Mouse (Mus musculus) c-Kit-positive CD71-positive TER-119-positive erythroid progenitor cells, embryonic 14.5 days (primary cell): ENCODE results near the gene Rtbdn.
A peak's percentile ranks its signal among the peaks of the same experiment; 100 is the strongest.
"Not testable (repeated sequence)": the region's sequence is repeated elsewhere in the genome, so short reads cannot be mapped to it uniquely, and the experiment has no call there.

Experiments
- DNase-seq: peaks from one replicate; pipeline ENCODE4 v3.0.0-alpha.2; 2013; ENCODE audit warnings: low spot score

Rtbdn gene

GRCm38 (mm10) chr8:84946528-84947240 is at the start of gene Rtbdn:
Gene Rtbdn (plus strand): TSS chr8:84946991.
- DNase-seq: no peak

DNA sequence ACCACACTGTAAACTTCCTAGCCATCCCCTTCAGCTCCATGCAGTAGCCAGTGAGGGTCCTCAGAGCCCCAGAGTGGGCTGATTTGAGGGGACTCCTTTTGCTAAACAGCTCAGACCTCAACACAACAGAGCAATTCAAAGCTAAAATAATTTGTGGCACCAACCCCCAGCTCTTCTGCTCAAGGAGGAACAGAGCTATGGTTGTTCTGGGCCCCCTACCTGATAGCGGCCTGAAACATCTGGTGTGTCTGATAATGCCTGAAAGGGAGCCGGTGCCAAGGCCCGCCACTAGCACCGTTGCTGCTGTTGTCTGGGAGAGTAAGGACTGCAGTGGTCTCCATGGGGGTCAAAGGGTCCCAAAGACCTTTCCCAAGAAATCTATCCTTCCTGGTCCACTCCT is 45.7 kb upstream of the Rtbdn start:
- peak; percentile 87 for DNase-seq

DNA sequence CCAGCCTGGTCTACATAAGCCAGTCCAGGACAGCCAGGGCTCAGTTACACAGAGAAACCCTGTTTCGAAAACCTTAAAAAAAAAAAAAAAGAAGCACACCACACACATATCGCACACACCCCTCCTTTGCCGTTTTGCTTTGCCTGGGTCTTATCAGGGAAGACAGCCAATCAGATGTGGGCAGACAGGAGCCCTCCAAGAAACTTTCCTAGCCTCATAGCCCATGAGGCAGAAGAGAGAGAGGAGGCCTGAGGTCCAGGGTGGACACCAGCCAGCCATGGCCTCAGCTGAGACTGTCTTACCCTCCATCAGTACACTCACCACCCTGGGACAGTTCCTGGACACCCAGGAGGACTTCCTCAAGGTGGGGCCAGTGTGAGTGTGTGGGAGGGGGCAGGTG is 45.0 kb upstream of the Rtbdn start, which contains the start of gene Klf1:
Klf1 (plus strand) TSS at position 177 of the 400 bp plus-strand sequence.
- peak; percentile 89 for DNase-seq

DNA sequence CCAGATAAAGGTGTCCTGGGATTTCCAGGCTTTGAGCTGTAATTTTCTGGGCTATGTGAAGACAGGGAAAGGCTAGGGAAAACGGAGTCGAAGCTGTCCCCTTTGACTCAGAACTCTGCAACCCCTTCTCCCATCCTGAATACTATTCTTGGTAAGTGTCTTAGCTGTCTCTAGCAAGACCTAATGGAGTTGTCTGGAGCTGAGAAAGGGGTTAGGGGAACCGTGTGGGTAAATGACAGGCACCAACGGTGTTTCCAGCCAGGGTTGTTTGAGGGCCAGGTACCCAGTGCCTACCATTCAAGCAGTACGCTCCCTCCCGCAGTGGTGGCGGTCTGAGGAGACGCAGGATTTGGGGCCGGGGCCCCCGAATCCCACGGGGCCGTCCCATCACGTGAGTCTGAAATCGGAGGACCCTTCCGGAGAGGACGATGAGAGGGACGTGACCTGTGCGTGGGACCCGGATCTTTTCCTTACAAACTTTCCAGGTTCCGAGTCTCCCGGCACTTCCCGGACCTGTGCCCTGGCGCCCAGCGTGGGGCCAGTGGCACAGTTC is 44.3 kb upstream of the Rtbdn start:
- no peak for DNase-seq

GRCm38 (mm10) chr8:84902920-84903661 is 43.7 kb upstream of the Rtbdn start:
- DNase-seq: peak; percentile 81

DNA sequence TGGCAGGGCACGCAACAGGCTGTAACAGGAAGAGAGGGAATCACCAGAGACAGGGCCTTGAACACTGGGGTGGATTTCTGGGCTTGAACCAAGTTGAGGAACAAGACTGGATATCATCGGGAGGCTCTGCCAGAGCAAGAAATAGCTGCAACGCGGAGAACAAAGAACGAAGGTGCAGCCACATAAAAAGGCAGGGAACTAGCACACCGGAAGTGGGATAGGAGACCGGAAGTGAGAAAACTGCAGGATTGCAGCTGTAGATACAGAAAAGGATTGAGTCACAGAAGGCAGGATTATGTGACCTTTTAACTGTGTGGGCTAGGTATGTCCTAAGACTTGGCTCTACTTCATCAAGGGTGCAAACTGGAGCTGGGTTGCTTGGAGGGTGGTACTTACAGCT is 42.4 kb upstream of the Rtbdn start:
- DNase-seq: no peak

DNA sequence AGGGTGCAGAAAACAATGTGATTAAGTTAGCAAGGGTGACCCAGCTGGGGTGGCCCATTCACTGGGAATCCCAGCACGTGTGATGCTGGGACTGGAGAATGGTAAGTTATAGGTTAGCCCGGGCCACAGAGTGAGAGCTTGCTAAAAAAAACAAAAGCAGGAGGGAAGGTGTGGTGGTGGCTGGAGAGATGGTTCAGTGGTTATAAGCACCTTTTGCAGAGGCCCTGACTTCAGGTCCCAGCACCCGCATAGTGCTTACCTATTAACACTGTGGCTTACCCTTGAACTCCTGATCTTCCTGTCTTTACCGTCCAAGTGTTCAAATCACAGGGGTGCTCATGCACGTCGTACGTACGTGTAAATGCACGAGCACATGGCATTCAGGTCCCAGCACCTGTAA is 39.8 kb upstream of the Rtbdn start:
- no peak for DNase-seq

GRCm38 (mm10) chr8:84907493-84907892 is 39.3 kb upstream of the Rtbdn start:
- no peak for DNase-seq

- not testable (repeated sequence) for DNase-seq
Measured at GRCm38 (mm10) chr8:84907979-84908378, 38.8 kb upstream of the Rtbdn start.

DNA sequence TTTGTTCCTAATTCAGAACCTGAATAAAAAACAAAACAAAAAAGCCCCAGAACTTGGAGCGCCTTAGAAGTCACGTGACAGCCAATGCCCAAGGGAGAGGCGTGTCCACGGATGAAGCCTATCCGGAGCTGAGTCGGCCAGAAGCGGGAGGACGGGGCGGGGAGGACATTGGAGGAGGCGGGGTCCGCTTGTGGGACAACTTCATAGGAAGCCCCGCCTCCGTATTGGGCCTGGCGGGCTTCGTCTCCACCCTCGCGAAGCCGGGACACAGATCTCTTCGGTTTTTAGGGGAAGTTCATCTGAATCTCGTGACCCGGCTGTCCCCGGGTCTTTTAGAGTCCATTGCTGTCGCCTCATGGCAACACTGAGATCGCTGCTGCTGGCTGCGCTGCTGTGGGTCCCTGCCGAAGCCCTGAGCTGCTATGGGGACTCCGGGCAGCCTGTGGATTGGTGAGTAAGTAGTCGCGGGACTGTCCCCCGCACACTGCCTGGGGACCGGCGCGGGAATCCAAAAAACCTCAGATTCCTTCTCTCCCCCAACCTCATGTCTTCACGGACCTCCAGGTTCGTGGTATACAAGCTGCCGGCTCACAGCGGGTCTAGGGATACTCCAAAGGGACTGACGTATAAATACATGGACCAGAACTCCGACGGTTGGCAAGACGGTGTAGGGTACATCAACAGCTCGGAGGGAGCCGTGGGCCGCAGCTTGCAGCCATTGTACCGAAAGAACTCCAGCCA is 38.2 kb upstream of the Rtbdn start, which contains the start of gene Dnase2a:
Dnase2a (plus strand) TSS at position 140 of the 741 bp plus-strand sequence.
- peak; percentile 98 for DNase-seq

GRCm38 (mm10) chr8:84909162-84909767 is 37.5 kb upstream of the Rtbdn start:
- DNase-seq: no peak

- peak; percentile 68 for DNase-seq
Measured at GRCm38 (mm10) chr8:84909949-84910348, 36.8 kb upstream of the Rtbdn start.

GRCm38 (mm10) chr8:84910551-84910950 is 36.2 kb upstream of the Rtbdn start:
- DNase-seq: no peak

- no peak for DNase-seq
Measured at GRCm38 (mm10) chr8:84911854-84912253, 34.9 kb upstream of the Rtbdn start.

DNA sequence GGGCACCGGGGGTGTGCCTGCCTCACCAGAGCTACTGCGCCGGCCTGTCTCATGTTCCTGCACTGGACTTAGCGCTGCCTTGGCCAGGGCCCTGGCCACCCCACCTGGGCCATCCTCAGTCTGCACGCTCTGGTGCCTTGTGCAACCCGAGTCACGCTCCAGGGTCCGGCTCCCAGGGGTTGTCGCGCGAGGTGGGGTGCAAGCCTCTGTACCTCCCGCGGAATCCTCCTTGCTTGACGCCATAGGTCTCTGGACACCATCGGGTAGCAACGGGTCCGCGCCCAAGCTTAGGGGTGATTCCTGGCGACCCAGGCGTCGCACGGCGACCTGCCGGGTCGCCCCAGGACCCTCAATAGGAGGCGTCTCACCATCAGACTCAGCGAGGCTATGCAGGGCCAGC is 34.4 kb upstream of the Rtbdn start:
- no peak for DNase-seq

- DNase-seq: peak; percentile 87
Measured at GRCm38 (mm10) chr8:84912895-84913501, 33.8 kb upstream of the Rtbdn start.

DNA sequence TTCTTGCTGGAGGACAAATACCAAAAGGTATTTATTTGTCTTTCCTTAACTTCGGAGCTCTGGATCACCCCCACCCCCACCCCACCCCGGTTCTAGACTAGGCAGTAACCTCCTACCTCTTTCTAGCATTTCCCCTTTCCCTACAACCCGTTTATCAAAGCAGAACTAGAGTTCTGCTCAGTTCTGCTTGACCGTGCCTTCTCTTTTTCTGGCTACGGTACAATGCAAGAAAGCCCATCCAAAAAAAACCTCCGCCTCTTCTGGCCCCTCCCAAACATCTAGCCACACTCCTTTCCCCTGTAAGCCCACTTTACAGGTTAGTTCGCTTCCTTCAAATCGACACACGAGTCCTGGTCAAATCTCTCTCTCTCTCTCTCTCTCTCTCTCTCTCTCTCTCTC is 33.3 kb upstream of the Rtbdn start:
- no peak for DNase-seq

DNA sequence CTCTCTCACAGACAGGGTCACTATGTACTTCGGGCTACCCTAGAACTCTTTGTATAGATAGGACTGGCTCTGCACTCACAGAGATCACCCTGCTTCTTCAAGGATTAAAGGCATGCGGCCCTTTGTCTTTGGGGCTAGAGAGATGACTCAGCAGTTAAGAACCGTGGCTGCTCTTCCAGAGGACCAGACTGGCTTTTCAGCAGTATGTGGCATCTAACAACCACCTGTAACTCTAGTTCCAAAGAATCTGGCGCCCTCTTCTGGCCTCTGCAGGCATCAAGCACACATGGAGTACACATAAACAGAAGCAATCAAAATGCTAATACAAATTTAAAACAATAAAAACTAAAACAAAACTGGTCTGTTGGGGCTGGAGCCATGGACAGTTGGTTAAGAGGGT is 32.8 kb upstream of the Rtbdn start:
- DNase-seq: peak; percentile 85

- no peak for DNase-seq
Measured at GRCm38 (mm10) chr8:84915269-84915668, 31.5 kb upstream of the Rtbdn start.

DNA sequence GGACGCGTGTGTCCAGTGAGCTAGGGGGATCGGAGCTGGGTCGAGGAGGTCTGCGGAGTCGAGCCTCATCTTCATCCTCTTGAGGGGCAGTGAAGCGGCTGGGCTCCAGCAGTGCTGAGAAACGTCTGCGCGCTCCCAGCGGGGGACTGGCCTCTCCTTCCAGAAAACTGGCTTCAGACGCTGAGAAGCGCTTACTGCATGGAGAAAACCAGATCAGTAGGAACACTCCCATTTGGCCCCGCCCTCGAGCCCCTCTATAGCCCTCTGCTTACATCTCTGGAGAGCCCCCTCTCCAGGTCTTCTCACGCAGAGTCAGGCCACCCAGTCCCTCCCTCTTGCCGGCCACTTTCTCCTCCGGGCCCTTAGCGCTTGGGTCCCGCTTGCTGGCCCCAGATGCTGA is 29.0 kb upstream of the Rtbdn start:
- no peak for DNase-seq

- DNase-seq: no peak
Measured at GRCm38 (mm10) chr8:84918646-84919045, 28.1 kb upstream of the Rtbdn start.

DNA sequence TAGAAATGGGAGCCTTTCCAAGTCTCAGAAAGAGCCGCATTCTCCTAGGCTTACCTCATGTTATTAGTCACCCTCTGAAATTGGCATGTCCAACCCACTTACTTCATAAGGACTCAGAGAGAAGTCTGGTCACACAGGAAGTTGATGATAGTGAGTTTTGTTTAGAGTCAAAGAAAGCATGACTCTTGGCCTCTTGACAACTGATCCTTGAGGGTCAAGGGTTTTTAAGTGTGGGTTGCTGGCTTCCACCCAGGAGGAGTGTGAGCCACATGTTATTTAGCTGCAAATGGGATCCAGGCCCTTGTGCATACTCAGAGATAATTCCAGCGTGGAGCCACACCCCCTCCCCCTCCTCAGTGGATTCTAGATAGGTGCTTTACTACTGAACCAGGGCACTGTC is 25.2 kb upstream of the Rtbdn start:
- no peak for DNase-seq
